Mouse (Mus musculus) stomach, postnatal 0 days (tissue): ENCODE results near the gene Slc6a1. TPM values are rescaled to one million over a fixed set of nuclear protein-coding genes. Genes with fewer than 3 reads are reported as not detected.

Experiments used
- ATAC-seq: fragments of 200-750 bp; cut with Nextera tagmentation; 2 replicates; pipeline ENCODE4 v1.8.0; 2017; ENCODE audit not compliant: low FRiP score, low TSS enrichment
- DNase-seq: peaks from one replicate; pipeline ENCODE4 v3.0.0-alpha.2; 2016; ENCODE audit warnings: low spot score
- H3K27ac ChIP-seq: fragments of 300-500 bp; sonication (generic); replicated peaks from 2 replicates; pipeline ENCODE4 v1.5.1; 2014; ENCODE audit warnings: mild to moderate bottlenecking, control low read depth
- H3K27me3 ChIP-seq: fragments of 300-500 bp; sonication (generic); 2 replicates; pipeline ENCODE4 v1.6.1; 2014; ENCODE audit warnings: low read length; ENCODE audit not compliant: control insufficient read depth, insufficient read depth
- H3K36me3 ChIP-seq: fragments of 300-500 bp; sonication (generic); 2 replicates; pipeline ENCODE4 v1.6.1; 2014; ENCODE audit warnings: low read length, mixed read lengths; ENCODE audit not compliant: control insufficient read depth, insufficient read depth
- H3K4me1 ChIP-seq: fragments of 300-500 bp; sonication (generic); replicated peaks from 2 replicates; pipeline ENCODE4 v1.6.1; 2014; ENCODE audit warnings: antibody characterized with exemption; ENCODE audit not compliant: control insufficient read depth, insufficient read depth
- H3K4me2 ChIP-seq: fragments of 300-500 bp; sonication (generic); replicated peaks from 2 replicates; pipeline ENCODE4 v1.6.1; 2014; ENCODE audit warnings: low read depth, mild to moderate bottlenecking, control low read depth, moderate library complexity
- H3K4me3 ChIP-seq: fragments of 300-500 bp; sonication (generic); 2 replicates; pipeline ENCODE4 v1.5.1; 2014; ENCODE audit warnings: low read depth, low read length, control low read depth
- H3K9ac ChIP-seq: fragments of 300-500 bp; sonication (generic); 2 replicates; pipeline ENCODE4 v1.6.1; 2014; ENCODE audit warnings: mild to moderate bottlenecking, low read length, control low read depth, mixed read lengths
- H3K9me3 ChIP-seq: fragments of 300-500 bp; sonication (generic); 2 replicates; pipeline ENCODE4 v1.6.1; 2016; ENCODE audit warnings: low read length; ENCODE audit not compliant: control insufficient read depth
- CTCF ChIP-seq: IDR thresholded peaks from 2 replicates; pipeline ENCODE4 v1.5.1; 2016; ENCODE audit warnings: antibody characterized with exemption, low read depth, mild to moderate bottlenecking, moderate library complexity
- EP300 ChIP-seq: optimal IDR thresholded peaks from 2 replicates; pipeline ENCODE3; 2016; ENCODE audit warnings: antibody characterized with exemption
- WGBS: fragments of 180-500 bp; shearing (Covaris S2); extraction: QIAGEN DNeasy Blood & Tissue Kit; methylation state at CpG from one replicate; pipeline ENCODE4 v1.1.7; 2014; 5-methylcytosine and 5-hydroxymethylcytosine counted together
- polyA plus RNA-seq: library from polyadenylated mRNA; unstranded; fragments of >200 nt; fragmentation: Nextera tagmentation; extraction: Ambion mirVana; gene quantifications from 2 replicates; pipeline ENCODE4 v1.2.1, GENCODE M21; 2015

Gene Slc6a1
- polyA plus RNA-seq, 1 experiment from 2014 or later = not detected

- no peak for TF ChIP-seq CTCF
- no peak for TF ChIP-seq EP300
- H3K9ac ChIP-seq = no peak overlapping the region
- no peak overlapping the region for H3K27ac ChIP-seq
- no peak overlapping the region for H3K4me3 ChIP-seq
- no peak overlapping the region for H3K4me2 ChIP-seq
- H3K36me3 ChIP-seq = no peaks in the 10 kb centered on the region
- no peaks in the 10 kb centered on the region for H3K4me1 ChIP-seq
- 74% methylated on average over 6 of the region's 6 CpGs for WGBS
- ATAC-seq (no peak), DNase-seq (no peak)
- no peaks in the 10 kb centered on the region for H3K27me3 ChIP-seq
- no peaks in the 10 kb centered on the region for H3K9me3 ChIP-seq
Measured at GRCm38 (mm10) chr6:114304668-114305067, 22.2 kb downstream of the Slc6a1 start.

GRCm38 (mm10) chr6:114320511-114320910 is 38.1 kb downstream of the Slc6a1 start:
- no peaks in the 10 kb centered on the region for H3K27me3 ChIP-seq
- no peaks in the 10 kb centered on the region for H3K36me3 ChIP-seq
- no peak for ATAC-seq
- H3K9ac ChIP-seq = no peak overlapping the region
- no peak for DNase-seq
- no peak for TF ChIP-seq CTCF
- no peak for TF ChIP-seq EP300
- 67% methylated on average over 5 of the region's 5 CpGs for WGBS
- H3K9me3 ChIP-seq = peaks cover 4% of the 10 kb centered on the region; the same call in 1 of the 2 replicates
- no peaks in the 10 kb centered on the region for H3K4me1 ChIP-seq
- no peak overlapping the region for H3K4me3 ChIP-seq
- H3K27ac ChIP-seq = no peak overlapping the region
- H3K4me2 ChIP-seq = no peak overlapping the region

- Histone ChIP-seq H3K36me3 (no peaks in the 10 kb centered on the region), H3K4me3 (no peak overlapping the region), H3K27ac (no peak overlapping the region), H3K4me2 (no peak overlapping the region), H3K4me1 (no peaks in the 10 kb centered on the region), H3K9me3 (peaks cover 4% of the 10 kb centered on the region; the same call in 1 of the 2 replicates), H3K9ac (no peak overlapping the region), H3K27me3 (no peaks in the 10 kb centered on the region)
- WGBS = 91% methylated on average over 3 of the region's 3 CpGs
- ATAC-seq = no peak
- TF ChIP-seq EP300 (no peak), CTCF (peak; percentile 48)
- DNase-seq = no peak
Measured at GRCm38 (mm10) chr6:114321146-114321545, 38.7 kb downstream of the Slc6a1 start.

- Histone ChIP-seq H3K9me3 (peaks cover 4% of the 10 kb centered on the region; the same call in 1 of the 2 replicates), H3K27me3 (no peaks in the 10 kb centered on the region), H3K4me1 (no peaks in the 10 kb centered on the region), H3K9ac (no peak overlapping the region), H3K27ac (no peak overlapping the region), H3K4me3 (no peak overlapping the region), H3K36me3 (no peaks in the 10 kb centered on the region), H3K4me2 (no peak overlapping the region)
- DNase-seq (no peak), ATAC-seq (no peak)
- TF ChIP-seq EP300 (no peak), CTCF (no peak)
- 70% methylated on average over 3 of the region's 3 CpGs for WGBS
Measured at GRCm38 (mm10) chr6:114322914-114323313, 40.5 kb downstream of the Slc6a1 start.

GRCm38 (mm10) chr6:114324808-114325207 is 42.4 kb downstream of the Slc6a1 start:
- Histone ChIP-seq H3K4me3 (no peak overlapping the region), H3K4me2 (no peak overlapping the region), H3K9me3 (peaks cover 4% of the 10 kb centered on the region; the same call in 1 of the 2 replicates), H3K27ac (no peak overlapping the region), H3K4me1 (no peaks in the 10 kb centered on the region), H3K27me3 (no peaks in the 10 kb centered on the region), H3K36me3 (no peaks in the 10 kb centered on the region), H3K9ac (no peak overlapping the region)
- ATAC-seq = no peak
- DNase-seq = no peak
- TF ChIP-seq EP300 (no peak), CTCF (no peak)
- 87% methylated on average over 5 of the region's 5 CpGs for WGBS

GRCm38 (mm10) chr6:114329597-114330470 is 47.4 kb downstream of the Slc6a1 start:
- Histone ChIP-seq H3K9ac (no peak overlapping the region), H3K4me1 (no peaks in the 10 kb centered on the region), H3K9me3 (no peaks in the 10 kb centered on the region), H3K27me3 (no peaks in the 10 kb centered on the region), H3K4me3 (no peak overlapping the region), H3K36me3 (no peaks in the 10 kb centered on the region), H3K27ac (no peak overlapping the region), H3K4me2 (no peak overlapping the region)
- TF ChIP-seq CTCF (peak; percentile 32; the same call in 1 of the 2 replicates), EP300 (no peak)
- ATAC-seq = no peak
- no peak for DNase-seq
- 33% methylated on average over 8 of the region's 8 CpGs for WGBS
